Mouse (Mus musculus) gastrocnemius, postnatal 4 days (tissue): Measurements from ENCODE around the gene Il9. TPM values are rescaled to one million over a fixed set of nuclear protein-coding genes. Genes with fewer than 3 reads are reported as not detected.
A peak's percentile ranks its signal among the peaks of the same experiment; 100 is the strongest.

Experiments used
- DNase-seq, 2 experiments: peaks; one replicate each; pipeline ENCODE4 v3.0.0; 2021 to 2022; ENCODE audit warnings: low spot score in 2 of 2, mixed read lengths in 2 of 2
- total RNA-seq, 2 experiments: library from RNA; stranded (reverse); gene quantifications; 2 replicates each; pipeline ENCODE4 v1.2.3; 2021

Il9 gene
- total RNA-seq, 2 experiments from 2014 or later, result not detected

GRCm38 (mm10) chr13:56471951-56472350, 10.1 kb downstream of the Il9 start:
- DNase-seq, result no peak

DNA sequence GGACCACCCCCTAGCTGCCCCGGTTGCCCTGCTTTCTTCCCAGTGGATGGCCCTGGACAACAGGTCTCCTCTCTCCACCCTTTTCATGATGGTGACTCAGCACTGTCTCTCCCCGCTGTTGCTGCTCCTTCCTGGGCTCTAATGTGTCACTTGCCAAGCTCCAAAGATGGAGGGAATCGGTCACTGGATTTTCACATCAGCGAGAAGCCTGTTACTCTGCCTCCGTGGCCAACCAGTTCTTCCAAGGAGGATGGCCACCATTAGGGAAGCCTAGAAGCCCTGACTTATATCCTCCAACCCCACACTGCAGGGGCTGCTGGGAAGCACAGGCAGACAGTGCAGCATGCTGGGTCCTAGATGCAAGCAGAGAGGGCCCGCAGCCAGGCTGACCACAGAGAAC, 10.8 kb downstream of the Il9 start:
- no peak for DNase-seq

DNA sequence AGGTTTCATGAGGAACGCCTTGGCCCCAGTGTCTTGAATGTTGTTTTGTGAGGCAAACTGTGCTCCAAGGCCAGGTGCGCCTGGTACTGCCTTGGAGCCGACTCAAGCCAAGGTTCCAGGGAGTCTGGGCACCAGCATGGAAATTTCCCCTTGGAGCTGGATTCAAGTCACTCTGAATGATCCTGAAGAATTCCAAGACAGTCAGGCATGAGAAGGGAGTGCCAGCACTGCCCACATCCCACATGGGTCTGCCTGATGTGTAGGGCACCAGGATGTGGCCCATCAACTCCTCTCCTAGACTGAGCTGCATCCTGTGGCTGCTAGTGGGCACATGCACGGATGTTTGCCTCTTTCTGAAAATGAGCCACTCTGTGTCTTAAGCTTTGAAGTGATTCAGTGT, 13.5 kb downstream of the Il9 start:
- no peak for DNase-seq

DNA sequence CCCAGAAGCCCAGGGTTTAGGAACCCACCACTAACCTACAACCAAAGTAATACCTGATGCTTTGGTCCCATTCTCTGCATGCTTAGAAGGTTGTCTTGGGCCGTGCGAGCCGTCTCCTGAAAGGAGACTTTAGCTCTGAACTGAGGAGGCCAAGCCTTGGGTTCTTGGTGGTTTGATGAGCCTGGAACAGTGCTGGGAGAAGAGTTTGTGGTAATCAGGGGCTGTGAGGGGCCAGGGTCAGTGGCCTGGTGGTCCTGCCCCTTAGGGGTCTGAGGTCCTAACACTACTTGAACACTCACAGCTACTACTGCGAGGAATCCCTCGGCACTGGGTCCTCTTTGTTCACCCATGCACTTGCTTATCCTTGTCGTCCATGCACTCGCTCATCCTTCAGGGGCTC, 14.3 kb downstream of the Il9 start:
- DNase-seq, result no peak

- DNase-seq, result no peak
Observed at GRCm38 (mm10) chr13:56463750-56464149, 18.3 kb downstream of the Il9 start.

GRCm38 (mm10) chr13:56463261-56463660, 18.8 kb downstream of the Il9 start:
- DNase-seq, result no peak

- no peak for DNase-seq
Observed at GRCm38 (mm10) chr13:56462791-56463190, 19.3 kb downstream of the Il9 start.

DNA sequence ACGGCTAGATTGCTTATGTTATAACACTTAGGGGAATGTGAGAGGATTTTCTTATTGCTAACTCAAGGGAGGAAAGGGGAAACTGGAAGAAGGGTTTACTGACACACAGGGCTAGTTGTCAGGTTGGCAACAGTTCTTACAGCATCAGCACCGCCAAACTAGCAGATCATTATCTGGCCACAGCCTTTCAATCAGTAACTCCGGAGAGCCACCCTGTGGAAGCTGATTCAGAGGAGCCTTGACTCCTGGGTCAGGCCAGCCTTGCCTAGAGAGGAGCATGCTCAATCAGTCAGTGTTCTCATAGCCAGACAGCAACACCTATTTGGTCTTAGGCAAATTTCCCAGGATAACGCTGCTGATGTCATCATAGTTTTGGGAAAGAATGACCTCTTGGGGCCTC, 20.6 kb downstream of the Il9 start:
- DNase-seq, result no peak

- DNase-seq, result no peak
Observed at GRCm38 (mm10) chr13:56458001-56458400, 24.0 kb downstream of the Il9 start.

DNA sequence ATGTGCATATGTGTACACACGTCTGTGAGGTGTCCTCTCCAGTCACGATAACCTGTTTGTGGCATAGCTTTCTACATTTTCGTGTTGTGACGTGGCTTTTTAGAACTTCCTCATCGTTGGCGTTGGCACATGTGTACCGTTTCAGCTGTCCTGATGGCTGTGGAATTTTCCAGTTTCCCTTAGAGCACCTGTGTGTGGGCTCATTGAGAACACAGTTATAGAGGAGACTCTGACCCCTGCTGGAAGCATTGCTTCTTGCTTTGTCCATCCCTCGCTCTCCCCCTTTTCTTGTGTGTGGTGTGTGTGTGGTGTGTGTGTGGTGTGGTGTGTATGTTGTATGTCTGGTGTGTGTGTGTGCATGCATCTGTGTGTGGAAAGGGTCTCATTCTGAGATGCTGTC, 32.0 kb downstream of the Il9 start:
- DNase-seq, result no peak

DNA sequence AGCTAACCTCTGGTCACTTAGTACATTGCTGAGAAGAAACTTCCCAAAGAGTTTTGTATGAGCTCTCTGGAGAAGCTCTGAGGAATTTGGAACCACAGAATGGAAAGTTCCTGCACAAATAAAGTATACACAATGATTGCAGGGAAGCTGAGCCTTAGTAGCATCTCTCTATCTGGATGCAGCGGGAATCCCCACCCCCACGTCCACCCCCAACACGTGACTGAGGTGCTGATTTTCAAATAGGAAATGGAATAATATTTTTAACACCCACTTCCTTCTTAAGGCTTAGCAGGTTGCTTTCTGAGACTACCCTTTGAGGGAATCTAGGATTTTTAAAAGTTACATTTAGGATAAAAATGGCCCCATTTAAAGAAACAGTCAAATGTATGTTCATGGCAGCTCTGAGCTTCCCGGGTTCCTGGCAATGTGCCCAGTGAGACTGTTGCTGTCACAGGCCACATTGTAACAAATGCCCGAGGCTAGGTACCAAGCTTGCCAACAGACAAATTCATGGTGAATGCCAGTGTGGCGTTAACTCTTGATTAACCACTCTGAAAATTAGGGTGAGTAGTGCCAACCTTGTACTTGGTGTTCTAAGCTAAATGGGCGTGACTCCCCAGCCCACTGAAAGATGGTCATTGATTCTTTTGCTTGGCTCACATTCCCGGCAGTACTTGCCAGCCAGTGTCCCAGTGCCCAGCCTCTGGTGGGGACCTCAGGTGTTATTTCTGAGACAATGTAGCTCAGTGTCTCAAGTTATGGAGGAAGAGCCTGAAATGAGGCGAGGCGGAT, 32.6 kb downstream of the Il9 start:
- DNase-seq, result no peak

- DNase-seq, result no peak
Observed at GRCm38 (mm10) chr13:56444996-56445395, 37.0 kb downstream of the Il9 start.

- no peak for DNase-seq
Observed at GRCm38 (mm10) chr13:56444112-56444511, 37.9 kb downstream of the Il9 start.

GRCm38 (mm10) chr13:56443411-56443810, 38.6 kb downstream of the Il9 start:
- DNase-seq, result no peak

DNA sequence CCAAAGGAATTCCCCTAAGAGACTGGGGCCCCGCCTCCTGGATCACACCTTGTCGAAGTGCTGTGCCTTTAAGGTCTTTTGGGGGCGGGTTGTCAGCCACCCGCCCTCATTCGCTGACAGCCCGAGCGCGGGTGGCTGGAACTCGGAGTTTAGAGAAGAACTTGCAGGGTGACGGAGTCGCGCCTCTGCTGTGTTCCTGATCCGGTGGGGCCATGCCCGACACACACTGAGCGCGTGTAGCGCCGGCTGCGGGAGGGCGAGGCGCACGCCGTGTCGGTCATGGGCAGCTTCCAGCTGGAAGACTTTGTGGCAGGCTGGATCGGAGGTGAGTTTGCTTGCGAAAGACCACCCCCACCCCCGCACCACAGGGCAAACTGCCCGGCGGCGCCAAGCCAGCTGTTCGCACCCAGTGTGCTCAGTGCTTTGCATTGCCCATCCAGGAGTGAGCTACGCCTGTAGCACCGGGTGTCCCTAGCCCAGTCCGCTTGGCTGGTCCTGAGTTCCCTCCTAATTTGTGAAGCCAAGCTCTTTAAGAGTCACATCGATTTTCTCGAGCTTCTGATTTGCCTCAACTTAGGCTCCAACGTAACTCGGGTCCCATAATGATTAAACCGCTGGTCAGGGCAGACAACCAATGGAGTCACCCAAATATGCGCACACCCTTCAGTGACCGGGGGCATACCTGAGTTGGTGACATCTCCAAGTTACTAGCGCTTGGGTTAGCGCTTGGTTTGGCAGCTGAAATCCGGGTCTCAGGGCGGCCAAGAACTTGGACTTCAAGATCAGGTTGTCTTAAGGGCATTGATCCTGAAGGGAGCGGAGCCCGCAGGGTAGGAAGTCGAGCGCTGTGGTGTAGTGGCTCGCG, 43.6 kb downstream of the Il9 start, which contains the start of gene Slc25a48:
Gene Slc25a48 (plus strand): TSS at position 145 of the 865 bp plus-strand sequence.
- DNase-seq, result no peak

DNA sequence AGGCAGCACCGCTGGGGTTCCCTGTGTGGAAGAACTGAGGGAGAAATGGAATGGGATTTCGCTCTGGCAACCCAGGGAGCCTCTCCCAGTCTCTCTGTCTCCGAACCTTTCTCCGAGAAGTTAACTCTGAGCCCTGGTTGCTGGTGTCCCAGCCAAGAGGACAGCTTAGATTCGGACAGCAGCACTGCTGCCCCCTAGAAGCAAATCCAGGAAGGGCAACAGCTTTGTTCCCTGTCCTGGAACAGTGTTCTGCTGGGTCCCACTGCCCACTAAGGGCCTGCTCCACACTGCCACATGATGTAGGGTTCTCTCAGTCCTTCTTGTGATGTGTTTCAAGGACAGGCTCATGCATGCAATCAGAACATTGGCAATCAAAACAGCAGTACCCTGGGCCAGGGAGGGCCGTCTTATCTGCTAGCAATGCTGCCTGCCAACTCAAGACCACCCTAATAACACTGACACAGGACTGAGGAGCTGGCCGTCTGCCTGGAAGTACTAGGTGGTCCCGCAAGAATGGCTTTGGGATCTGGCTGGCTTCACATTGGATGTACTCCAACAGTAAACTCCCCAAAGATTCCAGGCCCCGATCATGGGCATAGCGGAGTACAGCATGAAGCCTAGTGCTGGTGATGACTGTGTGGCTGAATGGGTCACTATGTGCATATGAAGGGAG, 46.3 kb downstream of the Il9 start:
- DNase-seq, result no peak

DNA sequence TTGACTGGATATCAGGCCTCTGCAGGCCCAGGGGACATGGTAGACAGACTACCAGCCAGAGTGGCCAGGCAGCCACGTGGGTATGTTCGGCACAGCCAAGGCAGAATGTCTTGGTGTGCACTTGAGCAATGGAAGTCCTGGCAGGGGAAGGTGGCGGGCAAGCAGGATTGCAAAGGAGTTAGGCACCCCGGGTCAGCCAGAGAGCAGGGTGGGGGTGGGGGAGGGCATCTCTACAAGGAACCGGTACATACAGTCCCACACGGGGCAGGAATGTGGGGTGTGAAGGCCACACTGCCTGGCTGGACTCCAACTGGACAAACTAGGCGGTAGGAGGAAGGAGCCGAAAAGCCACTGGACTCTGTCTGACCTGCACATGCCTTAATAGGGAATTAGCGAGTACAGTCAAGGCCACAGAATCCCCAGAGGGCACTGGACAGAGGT, 47.7 kb downstream of the Il9 start:
- no peak for DNase-seq

DNA sequence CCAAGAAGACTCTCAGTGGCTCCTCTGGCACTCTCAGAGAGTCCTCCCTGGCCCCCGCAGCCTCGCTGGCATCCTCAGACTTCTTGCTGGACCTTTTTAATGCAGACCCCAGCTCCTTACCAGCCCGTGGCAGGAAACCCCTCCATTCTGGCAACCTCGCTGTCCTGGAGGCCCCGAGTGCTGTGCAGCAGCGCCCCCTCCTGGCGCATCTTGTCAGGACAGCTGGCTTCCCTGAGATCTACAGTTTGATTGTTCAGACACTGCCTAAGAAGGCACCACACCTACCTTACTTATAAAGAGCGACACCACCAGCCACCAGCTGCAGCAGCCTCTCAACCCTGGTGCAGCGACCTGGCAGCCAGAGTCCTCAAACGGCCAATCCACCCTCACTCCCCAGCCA, 48.6 kb downstream of the Il9 start:
- peak; percentile 47 to 64 for DNase-seq

DNA sequence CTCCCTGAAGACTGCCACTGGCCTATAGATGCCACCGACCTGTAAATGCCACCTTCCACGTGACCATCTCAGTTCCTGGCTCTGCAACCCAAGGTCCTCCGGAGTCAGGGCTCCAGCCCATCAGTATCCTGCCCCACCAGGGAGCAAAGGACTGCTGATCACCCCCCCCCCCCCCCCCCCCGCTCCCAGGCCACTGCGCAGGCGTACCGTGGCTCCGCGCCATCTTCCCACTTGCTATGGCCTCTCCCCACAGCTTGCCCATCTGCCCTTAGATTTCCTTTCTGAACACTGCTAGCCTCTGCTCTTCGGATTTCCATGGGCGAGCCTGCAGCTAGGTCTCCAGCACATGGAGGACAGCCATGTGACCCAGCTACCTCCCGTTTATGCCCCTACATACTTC, 49.5 kb downstream of the Il9 start:
- DNase-seq, result no peak
